Mouse (Mus musculus): Measurements from ENCODE around the gene Serf2.

DNA sequence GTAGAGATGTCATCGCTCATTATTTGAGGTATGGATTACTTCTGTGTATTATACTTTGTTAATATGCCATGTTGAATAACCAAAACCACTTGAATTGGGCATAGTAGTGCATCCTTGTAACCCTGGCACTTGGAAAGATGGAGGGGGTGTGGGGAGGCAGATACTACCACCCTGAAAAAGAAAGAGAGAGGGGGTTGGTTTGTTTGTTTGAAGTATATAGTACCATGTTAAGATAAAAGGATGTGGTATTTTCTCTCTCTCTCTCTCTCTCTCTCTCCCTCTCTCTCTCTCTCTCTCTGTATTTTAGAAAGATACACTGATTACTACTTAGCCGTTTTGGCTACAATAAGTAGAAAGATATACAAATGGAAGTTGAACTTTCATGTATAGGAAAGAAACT, 23.1 kb upstream of the Serf2 start:
- TF ChIP-seq POLR2A (IDR thresholded peaks at IDR 0.05; ENCODE audit: insufficient read length, low read depth) = no peak
- TF ChIP-seq CEBPB (IDR thresholded peaks at IDR 0.05; ENCODE audit: insufficient read depth, poor library complexity, severe bottlenecking) = no peak

Data from myocyte (in vitro differentiated cells).